Mouse (Mus musculus): ENCODE measurements around the gene Tubb4b. TPM values are rescaled to one million over a fixed set of nuclear protein-coding genes. Genes with fewer than 3 reads are reported as not detected.

The Tubb4b gene
- total RNA-seq, 2 experiments from 2014 or later = 826 to 940 TPM

GRCm38 (mm10) chr2:25195211-25196156 is 29.0 kb downstream of the Tubb4b start:
- ATAC-seq (replicated peaks; ENCODE audit: low FRiP score, poor library complexity, severe bottlenecking) = peak; percentile 83

GRCm38 (mm10) chr2:25194486-25195171 is 29.9 kb downstream of the Tubb4b start:
- no peak for ATAC-seq (replicated peaks; ENCODE audit: low FRiP score, poor library complexity, severe bottlenecking)

DNA sequence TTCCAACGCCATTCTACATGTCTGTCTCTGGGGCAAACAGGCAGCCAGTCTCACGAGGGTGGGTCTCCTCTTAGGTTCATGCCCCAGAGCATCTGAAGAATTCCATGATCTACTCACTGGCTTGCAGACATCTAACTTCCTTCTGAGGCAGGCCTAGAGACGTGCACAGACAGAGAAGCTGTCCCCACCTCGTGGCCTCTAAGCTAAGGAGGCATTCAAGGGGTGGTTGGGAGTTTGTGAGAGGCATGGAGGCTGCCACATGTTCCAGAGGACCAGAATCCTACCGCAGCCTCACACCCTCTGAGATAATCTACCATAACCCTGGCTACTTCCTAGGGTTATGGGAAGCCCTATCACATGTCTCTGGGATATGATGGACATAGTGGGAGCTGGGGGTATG is 30.5 kb downstream of the Tubb4b start:
- ATAC-seq (replicated peaks; ENCODE audit: low FRiP score, poor library complexity, severe bottlenecking) = no peak

DNA sequence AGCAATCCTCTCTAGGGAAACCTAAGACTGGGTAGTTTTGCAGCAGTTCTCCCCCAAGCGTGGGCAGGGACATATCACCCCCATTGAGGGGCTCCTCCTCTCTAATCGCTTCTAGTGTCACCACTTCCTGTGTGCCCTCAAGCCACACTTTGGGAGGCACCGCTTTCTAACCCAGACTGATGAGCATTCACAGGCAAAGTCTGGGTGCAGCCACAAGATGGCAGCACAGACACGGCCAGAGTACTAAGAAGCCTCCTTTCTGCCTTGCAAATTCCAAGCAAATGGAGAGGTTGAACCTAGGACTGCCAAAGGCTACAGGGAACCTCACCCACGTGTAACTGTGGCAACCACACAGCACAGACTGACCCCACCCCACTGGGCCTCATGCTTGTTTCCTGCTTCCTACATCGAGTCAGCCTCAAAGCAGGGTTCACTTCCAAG is 31.2 kb downstream of the Tubb4b start:
- peak; percentile 69 for ATAC-seq (replicated peaks; ENCODE audit: low FRiP score, poor library complexity, severe bottlenecking)

- no peak for ATAC-seq (replicated peaks; ENCODE audit: low FRiP score, poor library complexity, severe bottlenecking)
Observed at GRCm38 (mm10) chr2:25187841-25188240, 36.7 kb downstream of the Tubb4b start.

- ATAC-seq (replicated peaks; ENCODE audit: low FRiP score, poor library complexity, severe bottlenecking) = no peak
Observed at GRCm38 (mm10) chr2:25186575-25186930, 37.9 kb downstream of the Tubb4b start.

DNA sequence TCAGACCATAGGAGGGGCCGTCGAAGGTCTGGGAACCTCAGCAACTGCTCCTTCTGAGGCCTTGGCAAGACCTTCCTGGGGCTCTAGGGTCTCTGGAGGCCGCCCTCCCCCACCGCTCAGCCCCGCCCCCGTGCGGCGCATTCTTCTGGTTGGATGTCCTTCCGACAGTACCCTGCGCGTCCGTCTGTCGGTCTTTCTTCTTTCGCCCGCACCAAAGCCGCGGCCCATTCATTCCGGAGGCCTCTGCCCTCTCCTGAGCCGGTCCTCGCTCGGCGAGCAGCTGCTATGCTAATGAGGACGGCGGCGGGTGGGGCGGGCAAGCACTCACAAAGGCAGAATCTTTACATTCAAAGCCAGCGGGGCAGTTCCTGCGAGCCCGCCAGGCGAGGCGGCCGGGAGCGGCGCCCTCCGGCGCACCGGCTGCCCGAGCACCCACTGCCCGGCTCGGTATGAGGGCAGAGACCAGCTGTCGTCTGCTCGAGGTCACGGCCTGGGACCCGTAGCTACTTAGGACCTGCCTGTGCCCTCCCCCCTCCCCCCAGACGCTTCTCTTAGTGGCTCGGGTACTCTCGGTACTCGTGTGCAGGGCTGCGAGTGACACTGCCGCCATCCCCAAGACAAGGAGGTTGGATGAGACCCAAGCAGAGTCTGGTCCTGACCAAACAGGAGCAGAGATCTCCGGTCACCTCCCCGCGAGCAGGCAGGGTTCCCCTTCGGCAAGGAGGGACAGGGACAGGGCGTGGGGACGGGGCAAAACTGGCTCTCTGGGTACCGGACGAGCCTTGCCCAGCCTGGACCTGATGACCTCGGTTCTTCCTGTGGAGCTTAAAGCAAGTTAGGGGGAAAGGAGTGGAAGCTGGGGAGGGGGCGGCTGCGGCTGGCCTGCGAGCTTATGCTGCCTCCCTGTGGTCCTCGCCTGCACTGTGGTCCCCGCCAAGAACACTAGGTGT is 38.6 kb downstream of the Tubb4b start:
- no peak for ATAC-seq (replicated peaks; ENCODE audit: low FRiP score, poor library complexity, severe bottlenecking)

DNA sequence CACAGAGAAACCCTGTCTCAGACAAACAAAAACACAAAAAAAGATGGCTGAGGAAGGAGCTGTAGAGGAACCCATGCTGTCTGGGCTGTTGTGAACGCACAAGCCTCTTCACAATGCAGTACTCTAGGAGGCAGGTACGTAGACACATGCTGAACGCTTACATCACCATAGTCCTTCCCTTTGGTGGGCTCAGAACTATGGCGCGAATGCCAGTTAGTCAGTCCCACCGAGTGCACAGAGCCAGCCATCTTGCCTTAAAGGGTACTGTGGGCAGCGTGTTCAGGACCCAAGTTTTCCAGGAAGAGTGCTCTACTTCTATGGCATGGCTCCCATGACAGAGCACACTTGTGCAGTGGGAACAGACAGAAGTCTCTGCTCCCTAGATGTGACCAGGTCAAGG is 40.0 kb downstream of the Tubb4b start:
- no peak for ATAC-seq (replicated peaks; ENCODE audit: low FRiP score, poor library complexity, severe bottlenecking)

DNA sequence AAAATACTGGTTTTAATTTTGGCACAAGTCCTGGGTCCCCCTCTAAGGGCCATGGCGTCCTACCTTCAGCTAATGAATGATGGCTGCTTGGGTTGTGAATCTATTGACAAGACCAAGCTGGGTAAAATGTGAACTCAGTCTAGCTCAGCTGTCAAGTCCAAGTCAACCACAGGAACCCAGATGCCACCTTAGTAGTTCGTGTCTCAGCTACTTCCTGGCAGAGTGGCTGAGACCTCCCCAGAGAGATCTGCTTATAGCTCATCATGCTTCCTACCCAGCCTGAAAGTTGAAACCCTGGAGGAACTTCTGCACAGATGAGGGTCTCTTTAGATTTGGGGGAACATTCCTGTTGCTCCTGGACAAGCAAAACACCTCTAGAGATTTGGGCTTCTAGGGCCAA is 41.2 kb downstream of the Tubb4b start:
- ATAC-seq (replicated peaks; ENCODE audit: low FRiP score, poor library complexity, severe bottlenecking) = no peak

- no peak for ATAC-seq (replicated peaks; ENCODE audit: low FRiP score, poor library complexity, severe bottlenecking)
Observed at GRCm38 (mm10) chr2:25182664-25183063, 41.8 kb downstream of the Tubb4b start.

- no peak; the same call in 1 of the 2 replicates for ATAC-seq (replicated peaks; ENCODE audit: low FRiP score, poor library complexity, severe bottlenecking)
Observed at GRCm38 (mm10) chr2:25181891-25182397, 42.6 kb downstream of the Tubb4b start.

- ATAC-seq (replicated peaks; ENCODE audit: low FRiP score, poor library complexity, severe bottlenecking) = peak; percentile 75
Observed at GRCm38 (mm10) chr2:25180973-25181890, 43.3 kb downstream of the Tubb4b start.

DNA sequence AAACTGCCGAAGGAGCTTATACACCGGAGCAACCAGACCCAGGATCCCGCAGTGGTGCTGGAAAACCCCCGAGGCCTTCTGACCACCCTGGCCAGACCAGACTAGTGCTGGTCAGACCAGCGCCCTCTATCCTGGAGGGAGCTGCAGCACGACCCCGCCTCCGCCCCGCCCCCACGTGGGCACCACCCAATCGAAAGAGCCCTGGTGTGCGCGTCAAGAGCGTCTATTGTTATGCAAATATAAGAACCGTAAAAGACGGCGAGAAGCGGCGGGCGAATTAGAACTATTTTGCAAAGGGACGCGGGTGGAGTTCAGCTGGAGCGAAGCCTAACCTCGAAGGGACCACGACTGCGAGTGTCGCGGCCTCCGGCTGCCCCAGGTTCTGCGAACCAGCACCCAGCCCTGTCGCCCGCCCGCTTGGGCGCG is 44.0 kb downstream of the Tubb4b start, which contains the start of gene Nrarp:
Nrarp (plus strand) TSS at position 281 of the 426 bp plus-strand sequence.
- ATAC-seq (replicated peaks; ENCODE audit: low FRiP score, poor library complexity, severe bottlenecking) = peak; percentile 61

- no peak for ATAC-seq (replicated peaks; ENCODE audit: low FRiP score, poor library complexity, severe bottlenecking)
Observed at GRCm38 (mm10) chr2:25179566-25180217, 44.8 kb downstream of the Tubb4b start.

DNA sequence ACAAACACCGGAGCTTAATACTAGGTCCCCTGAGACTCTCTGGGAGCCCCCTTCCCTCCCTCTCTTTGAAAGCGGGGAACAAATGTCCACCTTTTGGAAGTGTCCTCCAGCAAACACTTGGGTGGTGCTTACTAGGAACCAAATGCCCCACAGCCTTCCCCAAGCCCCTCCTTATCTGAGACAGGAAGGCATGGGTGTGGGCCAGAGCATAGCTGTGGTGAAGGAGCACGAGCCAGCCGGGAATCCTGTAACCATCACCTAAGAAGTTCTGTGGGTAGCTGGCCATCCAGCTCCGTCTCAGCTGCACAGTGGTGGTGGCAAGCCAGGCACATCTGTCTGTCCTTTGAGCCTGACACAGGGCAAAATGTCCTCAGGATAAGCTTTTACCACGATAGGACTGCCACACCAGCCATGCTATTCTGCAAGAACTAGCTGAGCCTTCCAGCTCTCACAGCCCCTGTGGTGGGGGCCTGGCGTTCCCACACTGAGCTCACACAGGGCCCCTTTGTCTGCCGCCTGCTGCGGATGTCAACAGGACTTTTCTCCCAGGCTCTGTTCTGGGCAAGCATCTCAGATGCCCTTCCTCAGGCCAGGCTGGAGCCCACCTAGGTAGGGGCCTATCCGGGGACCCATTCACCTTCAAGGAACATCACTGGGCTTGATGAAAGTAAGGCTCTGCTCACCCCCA is 46.1 kb downstream of the Tubb4b start:
- no peak for ATAC-seq (replicated peaks; ENCODE audit: low FRiP score, poor library complexity, severe bottlenecking)

GRCm38 (mm10) chr2:25177685-25178084 is 46.8 kb downstream of the Tubb4b start:
- ATAC-seq (replicated peaks; ENCODE audit: low FRiP score, poor library complexity, severe bottlenecking) = no peak

- no peak for ATAC-seq (replicated peaks; ENCODE audit: low FRiP score, poor library complexity, severe bottlenecking)
Observed at GRCm38 (mm10) chr2:25177076-25177475, 47.4 kb downstream of the Tubb4b start.

All from erythroid progenitor cell, adult 5-6 weeks (primary cell).